Mouse (Mus musculus): Measurements from ENCODE around the gene Alkal2. TPM values are rescaled to one million over a fixed set of nuclear protein-coding genes. Genes with fewer than 3 reads are reported as not detected.

Gene Alkal2
- 0.51 and 0.54 TPM in 2 replicates for polyA plus RNA-seq (2014; fragmentation: Nextera tagmentation; extraction: Ambion mirVana)

GRCm38 (mm10) chr12:30883986-30884621 is at the start of gene Alkal2:
Gene Alkal2 (plus strand): TSS chr12:30884322.
- DNase-seq (ENCODE audit: low spot score) = peak; percentile 63
- Histone ChIP-seq H3K27ac (ENCODE audit: low read depth, low read length) (no peak within 1 kb of the TSS), H3K4me2 (replicated peaks; ENCODE audit: low read depth, low read length) (peak within 1 kb of the TSS; percentile 99), H3K27me3 (ENCODE audit: control insufficient read depth, insufficient read depth, low read length) (peaks cover 30% of the 10 kb centered on the region), H3K9me3 (ENCODE audit: control insufficient read depth, low read length) (no peaks in the 10 kb centered on the region), H3K9ac (ENCODE audit: low read depth, low read length) (peak within 1 kb of the TSS; percentile 27; the same call in 1 of the 2 replicates), H3K4me1 (replicated peaks; ENCODE audit: control insufficient read depth, insufficient read depth, low read length) (no peaks in the 10 kb centered on the region), H3K36me3 (ENCODE audit: control insufficient read depth, insufficient read depth, low read length) (no peaks in the 10 kb centered on the region), H3K4me3 (ENCODE audit: low read depth, low read length) (peak within 1 kb of the TSS; percentile 50)
- peak; percentile 75 for ATAC-seq (ENCODE audit: low FRiP score)
- under 1% methylated on average over 43 of the region's 58 CpGs for WGBS

DNA sequence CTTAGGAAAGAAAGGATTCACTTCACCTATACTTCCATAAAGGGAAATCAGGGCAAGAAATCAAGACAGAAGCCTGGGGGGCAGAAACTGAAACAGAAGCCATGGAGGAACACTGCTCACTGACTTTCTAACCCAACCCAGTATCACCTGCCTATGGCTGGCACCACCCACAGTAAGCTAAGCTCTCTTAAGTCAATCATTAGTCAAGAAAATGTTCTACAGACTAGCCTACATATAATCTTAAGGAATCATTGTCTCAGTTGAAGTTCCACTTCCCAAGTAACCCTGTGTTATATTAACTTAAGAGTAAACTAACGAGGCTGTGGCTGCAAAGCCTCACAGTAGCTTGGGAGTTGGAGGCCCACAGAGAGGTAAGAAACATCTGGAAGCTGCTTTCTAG is 35.6 kb upstream of the Alkal2 start:
- no peaks in the 10 kb centered on the region for H3K9me3 ChIP-seq (ENCODE audit: control insufficient read depth, low read length)
- ATAC-seq (ENCODE audit: low FRiP score) = no peak
- H3K27ac ChIP-seq (ENCODE audit: low read depth, low read length) = no peak overlapping the region
- no peak overlapping the region for H3K4me3 ChIP-seq (ENCODE audit: low read depth, low read length)
- no peak overlapping the region for H3K9ac ChIP-seq (ENCODE audit: low read depth, low read length)
- DNase-seq (ENCODE audit: low spot score) = no peak
- no peaks in the 10 kb centered on the region for H3K27me3 ChIP-seq (ENCODE audit: control insufficient read depth, insufficient read depth, low read length)
- no peaks in the 10 kb centered on the region for H3K36me3 ChIP-seq (ENCODE audit: control insufficient read depth, insufficient read depth, low read length)
- H3K4me2 ChIP-seq (replicated peaks; ENCODE audit: low read depth, low read length) = no peak overlapping the region
- WGBS = 84% methylated on average over 1 of the region's 1 CpGs
- no peaks in the 10 kb centered on the region for H3K4me1 ChIP-seq (replicated peaks; ENCODE audit: control insufficient read depth, insufficient read depth, low read length)

GRCm38 (mm10) chr12:30850902-30851301 is 33.2 kb upstream of the Alkal2 start:
- Histone ChIP-seq H3K4me2 (replicated peaks; ENCODE audit: low read depth, low read length) (no peak overlapping the region), H3K9me3 (ENCODE audit: control insufficient read depth, low read length) (no peaks in the 10 kb centered on the region), H3K4me3 (ENCODE audit: low read depth, low read length) (no peak overlapping the region), H3K4me1 (replicated peaks; ENCODE audit: control insufficient read depth, insufficient read depth, low read length) (no peaks in the 10 kb centered on the region), H3K27ac (ENCODE audit: low read depth, low read length) (no peak overlapping the region), H3K9ac (ENCODE audit: low read depth, low read length) (no peak overlapping the region), H3K36me3 (ENCODE audit: control insufficient read depth, insufficient read depth, low read length) (no peaks in the 10 kb centered on the region), H3K27me3 (ENCODE audit: control insufficient read depth, insufficient read depth, low read length) (no peaks in the 10 kb centered on the region)
- DNase-seq (ENCODE audit: low spot score) = no peak
- WGBS = 83% methylated on average over 2 of the region's 2 CpGs
- ATAC-seq (ENCODE audit: low FRiP score) = no peak

DNA sequence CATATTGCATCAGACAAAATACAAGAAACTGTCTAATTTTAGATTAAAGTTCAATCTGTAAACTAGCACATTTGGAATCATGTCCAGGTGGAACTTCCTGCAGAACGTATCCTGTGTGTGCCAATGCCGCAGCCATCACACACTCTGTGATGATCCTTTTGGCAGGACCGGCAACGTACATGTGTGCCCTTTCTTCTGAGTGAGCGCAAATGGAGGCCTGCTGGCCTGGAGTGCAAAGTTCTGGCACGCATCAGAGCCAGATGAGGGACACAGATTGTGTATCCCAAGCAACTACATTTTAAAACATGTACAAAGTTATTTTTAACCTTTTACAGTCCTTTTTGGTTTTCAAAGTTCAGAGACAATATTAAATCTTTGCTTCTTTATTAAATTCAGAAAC is 32.3 kb upstream of the Alkal2 start:
- H3K27me3 ChIP-seq (ENCODE audit: control insufficient read depth, insufficient read depth, low read length) = no peaks in the 10 kb centered on the region
- no peak overlapping the region for H3K4me3 ChIP-seq (ENCODE audit: low read depth, low read length)
- H3K27ac ChIP-seq (ENCODE audit: low read depth, low read length) = no peak overlapping the region
- 91% methylated on average over 6 of the region's 6 CpGs for WGBS
- H3K36me3 ChIP-seq (ENCODE audit: control insufficient read depth, insufficient read depth, low read length) = no peaks in the 10 kb centered on the region
- DNase-seq (ENCODE audit: low spot score) (no peak), ATAC-seq (ENCODE audit: low FRiP score) (no peak)
- no peak overlapping the region for H3K9ac ChIP-seq (ENCODE audit: low read depth, low read length)
- H3K9me3 ChIP-seq (ENCODE audit: control insufficient read depth, low read length) = no peaks in the 10 kb centered on the region
- H3K4me1 ChIP-seq (replicated peaks; ENCODE audit: control insufficient read depth, insufficient read depth, low read length) = no peaks in the 10 kb centered on the region
- no peak overlapping the region for H3K4me2 ChIP-seq (replicated peaks; ENCODE audit: low read depth, low read length)

DNA sequence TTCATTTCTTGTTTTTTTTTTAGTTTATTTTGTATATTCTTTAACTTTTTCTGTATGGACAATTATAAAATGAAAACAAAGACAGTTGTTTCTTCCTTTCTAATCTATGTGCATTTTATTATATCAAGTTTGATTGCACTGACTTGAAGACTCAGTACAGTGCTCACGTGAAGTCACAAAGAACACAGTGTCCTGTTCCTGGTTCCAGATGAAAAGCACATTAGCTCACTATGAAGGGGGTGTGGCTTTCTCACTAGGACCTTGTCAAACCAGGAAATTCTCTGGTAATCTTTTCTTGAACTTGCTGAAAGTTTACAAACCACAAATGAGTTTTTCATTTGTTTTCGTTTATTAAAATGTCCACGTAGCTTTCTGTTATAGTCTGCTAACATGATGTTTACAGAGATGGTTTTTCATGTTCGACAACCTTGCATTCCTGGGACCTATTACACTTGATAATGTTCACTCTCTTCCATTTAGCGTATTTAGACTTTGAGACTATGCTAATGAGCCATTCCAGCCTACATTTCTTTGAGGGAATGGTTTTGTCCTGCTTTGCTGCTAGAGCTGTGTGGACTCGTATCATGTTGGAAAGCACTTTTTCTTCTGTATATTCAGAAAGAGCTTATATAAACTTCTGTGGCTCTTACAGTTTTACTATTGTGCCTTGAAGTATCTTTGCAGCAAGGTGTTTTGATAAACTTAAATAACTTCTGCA is 28.5 kb upstream of the Alkal2 start:
- H3K9me3 ChIP-seq (ENCODE audit: control insufficient read depth, low read length) = no peaks in the 10 kb centered on the region
- H3K27ac ChIP-seq (ENCODE audit: low read depth, low read length) = no peak overlapping the region
- no peaks in the 10 kb centered on the region for H3K4me1 ChIP-seq (replicated peaks; ENCODE audit: control insufficient read depth, insufficient read depth, low read length)
- no peak overlapping the region for H3K9ac ChIP-seq (ENCODE audit: low read depth, low read length)
- WGBS = 87% methylated on average over 6 of the region's 6 CpGs
- no peak overlapping the region for H3K4me2 ChIP-seq (replicated peaks; ENCODE audit: low read depth, low read length)
- no peaks in the 10 kb centered on the region for H3K27me3 ChIP-seq (ENCODE audit: control insufficient read depth, insufficient read depth, low read length)
- no peak for DNase-seq (ENCODE audit: low spot score)
- no peak overlapping the region for H3K4me3 ChIP-seq (ENCODE audit: low read depth, low read length)
- ATAC-seq (ENCODE audit: low FRiP score) = no peak
- H3K36me3 ChIP-seq (ENCODE audit: control insufficient read depth, insufficient read depth, low read length) = no peaks in the 10 kb centered on the region

- H3K9me3 ChIP-seq (ENCODE audit: control insufficient read depth, low read length) = no peaks in the 10 kb centered on the region
- ATAC-seq (ENCODE audit: low FRiP score) (no peak), DNase-seq (ENCODE audit: low spot score) (no peak)
- 94% methylated on average over 5 of the region's 5 CpGs for WGBS
- no peak overlapping the region for H3K27ac ChIP-seq (ENCODE audit: low read depth, low read length)
- no peaks in the 10 kb centered on the region for H3K4me1 ChIP-seq (replicated peaks; ENCODE audit: control insufficient read depth, insufficient read depth, low read length)
- H3K4me2 ChIP-seq (replicated peaks; ENCODE audit: low read depth, low read length) = no peak overlapping the region
- no peak overlapping the region for H3K9ac ChIP-seq (ENCODE audit: low read depth, low read length)
- H3K4me3 ChIP-seq (ENCODE audit: low read depth, low read length) = no peak overlapping the region
- H3K36me3 ChIP-seq (ENCODE audit: control insufficient read depth, insufficient read depth, low read length) = no peaks in the 10 kb centered on the region
- H3K27me3 ChIP-seq (ENCODE audit: control insufficient read depth, insufficient read depth, low read length) = no peaks in the 10 kb centered on the region
Observed at GRCm38 (mm10) chr12:30856172-30856571, 27.9 kb upstream of the Alkal2 start.

GRCm38 (mm10) chr12:30864347-30864746 is 19.8 kb upstream of the Alkal2 start:
- DNase-seq (ENCODE audit: low spot score) = no peak
- Histone ChIP-seq H3K4me3 (ENCODE audit: low read depth, low read length) (no peak overlapping the region), H3K36me3 (ENCODE audit: control insufficient read depth, insufficient read depth, low read length) (no peaks in the 10 kb centered on the region), H3K4me1 (replicated peaks; ENCODE audit: control insufficient read depth, insufficient read depth, low read length) (no peaks in the 10 kb centered on the region), H3K9me3 (ENCODE audit: control insufficient read depth, low read length) (no peaks in the 10 kb centered on the region), H3K27me3 (ENCODE audit: control insufficient read depth, insufficient read depth, low read length) (no peaks in the 10 kb centered on the region), H3K4me2 (replicated peaks; ENCODE audit: low read depth, low read length) (no peak overlapping the region), H3K9ac (ENCODE audit: low read depth, low read length) (no peak overlapping the region), H3K27ac (ENCODE audit: low read depth, low read length) (no peak overlapping the region)
- ATAC-seq (ENCODE audit: low FRiP score) = no peak
- 87% methylated on average over 2 of the region's 2 CpGs for WGBS

DNA sequence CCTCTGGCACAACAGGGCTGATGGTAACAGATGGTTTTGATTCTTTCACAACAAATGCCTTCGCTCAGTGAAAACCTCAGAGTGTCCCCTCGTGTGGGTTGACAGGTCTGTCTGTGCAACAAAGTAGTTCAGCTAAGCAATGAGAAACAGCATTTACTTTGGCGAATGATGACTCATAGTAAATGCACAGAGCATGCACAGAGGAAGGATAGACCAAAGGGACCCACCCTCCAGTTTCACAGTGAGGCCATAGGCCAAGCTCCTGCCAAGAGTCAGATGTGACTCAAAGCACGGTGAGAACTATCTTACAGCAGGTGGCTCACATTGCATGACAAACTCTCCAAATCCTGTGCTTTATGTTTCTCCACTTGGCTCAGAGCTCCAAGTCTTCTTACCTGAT is 18.3 kb upstream of the Alkal2 start:
- H3K27me3 ChIP-seq (ENCODE audit: control insufficient read depth, insufficient read depth, low read length) = no peaks in the 10 kb centered on the region
- no peak overlapping the region for H3K4me3 ChIP-seq (ENCODE audit: low read depth, low read length)
- H3K4me2 ChIP-seq (replicated peaks; ENCODE audit: low read depth, low read length) = no peak overlapping the region
- no peaks in the 10 kb centered on the region for H3K36me3 ChIP-seq (ENCODE audit: control insufficient read depth, insufficient read depth, low read length)
- no peaks in the 10 kb centered on the region for H3K4me1 ChIP-seq (replicated peaks; ENCODE audit: control insufficient read depth, insufficient read depth, low read length)
- DNase-seq (ENCODE audit: low spot score) (no peak), ATAC-seq (ENCODE audit: low FRiP score) (no peak)
- no peak overlapping the region for H3K27ac ChIP-seq (ENCODE audit: low read depth, low read length)
- WGBS = 71% methylated on average over 4 of the region's 4 CpGs
- no peaks in the 10 kb centered on the region for H3K9me3 ChIP-seq (ENCODE audit: control insufficient read depth, low read length)
- H3K9ac ChIP-seq (ENCODE audit: low read depth, low read length) = no peak overlapping the region

- Histone ChIP-seq H3K4me1 (replicated peaks; ENCODE audit: control insufficient read depth, insufficient read depth, low read length) (no peaks in the 10 kb centered on the region), H3K4me2 (replicated peaks; ENCODE audit: low read depth, low read length) (no peak overlapping the region), H3K36me3 (ENCODE audit: control insufficient read depth, insufficient read depth, low read length) (no peaks in the 10 kb centered on the region), H3K9me3 (ENCODE audit: control insufficient read depth, low read length) (no peaks in the 10 kb centered on the region), H3K9ac (ENCODE audit: low read depth, low read length) (no peak overlapping the region), H3K27me3 (ENCODE audit: control insufficient read depth, insufficient read depth, low read length) (peaks cover 20% of the 10 kb centered on the region), H3K27ac (ENCODE audit: low read depth, low read length) (no peak overlapping the region), H3K4me3 (ENCODE audit: low read depth, low read length) (no peak overlapping the region)
- no peak for ATAC-seq (ENCODE audit: low FRiP score)
- DNase-seq (ENCODE audit: low spot score) = no peak
- WGBS = 67% methylated on average over 6 of the region's 6 CpGs
Observed at GRCm38 (mm10) chr12:30879447-30879846, 4.7 kb upstream of the Alkal2 start.
